Mouse (Mus musculus) C2C12 (cell line): Measurements from ENCODE around the gene Ppp1r37.

Source experiments
- CTCF ChIP-seq: IDR thresholded peaks from one replicate; pipeline ENCODE4 v1.5.1; 2011; ENCODE audit not compliant: control insufficient read depth, insufficient read depth, insufficient read length
- MAX ChIP-seq: IDR thresholded peaks from one replicate; pipeline ENCODE4 v1.6.1; 2011; ENCODE audit warnings: mild to moderate bottlenecking, control low read depth
- MYOD1 ChIP-seq: IDR thresholded peaks from one replicate; pipeline ENCODE4 v1.6.1; 2011; ENCODE audit warnings: low read depth; ENCODE audit not compliant: control insufficient read depth, insufficient read length
- MYOG ChIP-seq: IDR thresholded peaks from one replicate; pipeline ENCODE4 v1.6.1; 2011; ENCODE audit not compliant: control insufficient read depth, insufficient read length; ENCODE audit errors: extremely low read depth

GRCm38 (mm10) chr7:19525105-19525481, 37.8 kb downstream of the Ppp1r37 start:
- no peak for TF ChIP-seq CTCF
- TF ChIP-seq MYOD1 = no peak
- TF ChIP-seq MAX = no peak
- no peak for TF ChIP-seq MYOG
